Mouse (Mus musculus): ENCODE data around the gene Ppp5c.
A peak's percentile ranks its signal among the peaks of the same experiment; 100 is the strongest.

Gene Ppp5c

GRCm38 (mm10) chr7:17017036-17017435 is 10.7 kb downstream of the Ppp5c start:
- DNase-seq (ENCODE audit: low read depth): no peak

GRCm38 (mm10) chr7:17015381-17015780 is 12.3 kb downstream of the Ppp5c start:
- no peak for DNase-seq (ENCODE audit: low read depth)

- DNase-seq (ENCODE audit: low read depth): no peak
These were observed 15.7 kb downstream of the Ppp5c start for GRCm38 (mm10) chr7:17011909-17012590.

GRCm38 (mm10) chr7:17010010-17010347 is 17.7 kb downstream of the Ppp5c start:
- no peak for DNase-seq (ENCODE audit: low read depth)

GRCm38 (mm10) chr7:17009326-17010009 is 18.3 kb downstream of the Ppp5c start:
- no peak for DNase-seq (ENCODE audit: low read depth)

- DNase-seq (ENCODE audit: low read depth): no peak
These were observed 20.4 kb downstream of the Ppp5c start for GRCm38 (mm10) chr7:17007300-17007699.

- no peak for DNase-seq (ENCODE audit: low read depth)
These were observed 23.0 kb downstream of the Ppp5c start for GRCm38 (mm10) chr7:17004716-17005115.

GRCm38 (mm10) chr7:17003230-17003960 is 24.3 kb downstream of the Ppp5c start:
- DNase-seq (ENCODE audit: low read depth): no peak

GRCm38 (mm10) chr7:17002375-17003195 is 25.1 kb downstream of the Ppp5c start:
- peak; percentile 79 for DNase-seq (ENCODE audit: low read depth)

GRCm38 (mm10) chr7:16999650-17000049 is 28.1 kb downstream of the Ppp5c start:
- DNase-seq (ENCODE audit: low read depth): peak; percentile 75

GRCm38 (mm10) chr7:16999233-16999632 is 28.5 kb downstream of the Ppp5c start:
- DNase-seq (ENCODE audit: low read depth): no peak

- no peak for DNase-seq (ENCODE audit: low read depth)
These were observed 32.4 kb downstream of the Ppp5c start for GRCm38 (mm10) chr7:16995345-16995744.

GRCm38 (mm10) chr7:16994400-16994799 is 33.3 kb downstream of the Ppp5c start:
- no peak for DNase-seq (ENCODE audit: low read depth)

- no peak for DNase-seq (ENCODE audit: low read depth)
These were observed 33.9 kb downstream of the Ppp5c start for GRCm38 (mm10) chr7:16993651-16994399.

GRCm38 (mm10) chr7:16992451-16992807 is 35.3 kb downstream of the Ppp5c start, which contains the start of gene Ccdc8:
Gene Ccdc8 (plus strand): TSS chr7:16992708.
- DNase-seq (ENCODE audit: low read depth): no peak

- DNase-seq (ENCODE audit: low read depth): no peak
These were observed 35.9 kb downstream of the Ppp5c start for GRCm38 (mm10) chr7:16991681-16992450.

- DNase-seq (ENCODE audit: low read depth): no peak
These were observed 37.5 kb downstream of the Ppp5c start for GRCm38 (mm10) chr7:16990006-16990744.

- DNase-seq (ENCODE audit: low read depth): no peak
These were observed 39.3 kb downstream of the Ppp5c start for GRCm38 (mm10) chr7:16988405-16988804.

GRCm38 (mm10) chr7:16987541-16988149 is 40.1 kb downstream of the Ppp5c start:
- no peak for DNase-seq (ENCODE audit: low read depth)

All from c-Kit-positive CD71-positive TER-119-negative erythroid progenitor cells, embryonic 14.5 days (primary cell).